21 mouse cellular contexts compared by ENCODE assay signal in the genomic region with DNA sequence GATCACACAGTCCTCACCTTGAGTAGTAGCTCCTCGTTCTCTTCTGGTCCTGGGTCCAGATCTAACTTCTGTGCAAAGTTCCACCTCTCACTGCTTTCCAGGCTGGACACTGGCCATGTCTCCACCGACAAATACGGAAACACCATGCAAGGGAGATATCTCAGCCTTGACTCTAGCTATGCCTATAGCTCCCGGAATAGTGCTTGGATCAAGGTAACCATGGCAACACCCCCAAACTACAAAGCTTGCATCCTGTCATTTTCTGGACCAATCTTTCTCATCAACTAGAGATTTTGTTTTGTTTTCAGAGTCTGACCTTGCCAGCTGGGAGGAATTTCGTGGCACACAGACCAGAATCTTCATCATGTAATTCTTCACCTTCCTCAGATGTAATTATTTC.
"Had no signal": no experiment of that assay in that cellular context is flagged by ENCODE, and none has a peak within 500 bp of the region (broad histone marks: within the 10 kb centered on the region; RNA-seq: fewer than 3 reads in every experiment).

No protein-coding gene starts in this region.

- H3K27me3 ChIP-seq: intestine, embryonic 15.5 days; limb, embryonic 12.5 days had no signal

- H3K4me3 ChIP-seq: gastrocnemius, adult 2 months; heart, embryonic 10.5 days; heart, embryonic 12.5 days; hindbrain, embryonic 10.5 days; hindbrain, embryonic 12.5 days; intestine, embryonic 15.5 days; layer of hippocampus, adult 2 months; left cerebral cortex, adult 2 months; limb, embryonic 10.5 days; limb, embryonic 12.5 days; liver, embryonic 12.5 days had no signal

- H3K9me3 ChIP-seq: heart, embryonic 10.5 days; hindbrain, embryonic 10.5 days; hindbrain, embryonic 12.5 days; intestine, embryonic 15.5 days; limb, embryonic 10.5 days; limb, embryonic 12.5 days; liver, embryonic 12.5 days had no signal

- DNase-seq: gastrocnemius, adult 2 months; gastrocnemius, postnatal 10 days; gastrocnemius, postnatal 25 days; heart, adult 18-20 months; heart, postnatal 10 days; heart, postnatal 4 days; kidney, postnatal 10 days; kidney, postnatal 4 days had no signal

- H3K4me2 ChIP-seq: heart, embryonic 12.5 days; hindbrain, embryonic 12.5 days; hindbrain, embryonic 14.5 days; intestine, embryonic 15.5 days; limb, embryonic 12.5 days; liver, embryonic 12.5 days had no signal

- ATAC-seq: hindbrain, embryonic 16.5 days; inflammation-experienced regulatory T-cells, adult 6 months; intestine, embryonic 15.5 days; liver, embryonic 12.5 days had no signal

- H3K27ac ChIP-seq: gastrocnemius, adult 2 months; heart, embryonic 10.5 days; hindbrain, embryonic 10.5 days; hindbrain, embryonic 12.5 days; hindbrain, embryonic 14.5 days; intestine, embryonic 15.5 days; layer of hippocampus, adult 2 months; left cerebral cortex, adult 2 months; limb, embryonic 10.5 days; limb, embryonic 12.5 days; liver, embryonic 12.5 days had no signal

- H3K4me1 ChIP-seq: hindbrain, embryonic 12.5 days; intestine, embryonic 15.5 days had no signal

- H3K9ac ChIP-seq: heart, embryonic 12.5 days; hindbrain, embryonic 12.5 days; hindbrain, embryonic 14.5 days; intestine, embryonic 15.5 days; limb, embryonic 12.5 days; liver, embryonic 12.5 days had no signal

- H3K36me3 ChIP-seq: heart, embryonic 10.5 days; heart, embryonic 12.5 days; hindbrain, embryonic 10.5 days; hindbrain, embryonic 12.5 days; intestine, embryonic 15.5 days; limb, embryonic 10.5 days; limb, embryonic 12.5 days; liver, embryonic 12.5 days had no signal
